Mouse (Mus musculus) MEL (cell line): ENCODE results near the gene Gabbr2. TPM values are rescaled to one million over a fixed set of nuclear protein-coding genes. Genes with fewer than 3 reads are reported as not detected.

Source experiments
- DNase-seq: peaks from one replicate; pipeline ENCODE4 v3.0.0; 2011; ENCODE audit warnings: low read depth, low spot score
- H3K27ac ChIP-seq: 2 replicates; pipeline ENCODE4 v1.5.1; 2012; ENCODE audit warnings: low read depth, mild to moderate bottlenecking, control low read depth, low read length, moderate library complexity; ENCODE audit not compliant: control insufficient read depth
- H3K27me3 ChIP-seq, 2 experiments: fragments of 150-350 bp in 1 of 2; sonication (generic) in 1 of 2; 2 replicates each; pipeline ENCODE4 v1.6.1; 2012; ENCODE audit warnings: low read length in 2 of 2, mild to moderate bottlenecking in 2 of 2, improper control_type of control experiment in 1 of 2, moderate library complexity in 1 of 2; ENCODE audit not compliant: insufficient read depth in 2 of 2, control insufficient read depth in 1 of 2
- H3K36me3 ChIP-seq, 2 experiments: 2 replicates each; pipeline ENCODE4 v1.6.1; 2012 to 2014; ENCODE audit warnings: low read length in 2 of 2, improper control_type of control experiment in 1 of 2, inconsistent platforms in 1 of 2, mild to moderate bottlenecking in 1 of 2; ENCODE audit not compliant: insufficient read depth in 2 of 2, control insufficient read depth in 1 of 2
- H3K4me1 ChIP-seq, 2 experiments: fragments of 150-350 bp in 1 of 2; sonication (generic) in 1 of 2; 2 replicates each; pipeline ENCODE4 v1.6.1; 2012; ENCODE audit warnings: low read length in 2 of 2, improper control_type of control experiment in 1 of 2, mild to moderate bottlenecking in 1 of 2; ENCODE audit not compliant: insufficient read depth in 2 of 2, control insufficient read depth in 1 of 2
- H3K4me3 ChIP-seq, 2 experiments: fragments of 150-350 bp in 1 of 2; sonication (generic) in 1 of 2; 2 replicates each; pipeline ENCODE4 v1.5.1; 2012; ENCODE audit warnings: low read depth in 2 of 2, low read length in 2 of 2, mild to moderate bottlenecking in 2 of 2, moderate library complexity in 2 of 2, control low read depth in 1 of 2, improper control_type of control experiment in 1 of 2; ENCODE audit not compliant: control insufficient read depth in 1 of 2, insufficient read depth in 1 of 2
- H3K79me2 ChIP-seq: 2 replicates; pipeline ENCODE4 v1.6.1; 2012; ENCODE audit warnings: mild to moderate bottlenecking, low read length, moderate library complexity; ENCODE audit not compliant: control insufficient read depth, poor library complexity, insufficient read depth
- H3K9ac ChIP-seq: 2 replicates; pipeline ENCODE4 v1.6.1; 2012; ENCODE audit warnings: low read depth, mild to moderate bottlenecking, control low read depth, low read length, moderate library complexity; ENCODE audit not compliant: control insufficient read depth, poor library complexity, severe bottlenecking
- H3K9me3 ChIP-seq: fragments of 150-350 bp; sonication (generic); replicated peaks from 2 replicates; pipeline ENCODE4 v1.6.1; 2012; ENCODE audit warnings: mild to moderate bottlenecking, low read length, improper control_type of control experiment, moderate library complexity; ENCODE audit not compliant: insufficient read depth
- BHLHE40 ChIP-seq: IDR thresholded peaks from 2 replicates; pipeline ENCODE4 v1.6.1; 2012; ENCODE audit warnings: low read depth, mild to moderate bottlenecking, inconsistent platforms, low read length, improper control_type of control experiment, borderline replicate concordance
- CTCF ChIP-seq, 3 experiments: IDR thresholded peaks in 2 of 3; conservative IDR thresholded peaks in 1 of 3; 2 replicates each; pipeline ENCODE4 v1.5.1; 2011 to 2012; ENCODE audit warnings: low read length in 3 of 3, low read depth in 2 of 3, mild to moderate bottlenecking in 2 of 3, improper control_type of control experiment in 1 of 3, inconsistent platforms in 1 of 3, mixed read lengths in 1 of 3, moderate library complexity in 1 of 3; ENCODE audit not compliant: control insufficient read depth in 1 of 3, insufficient read depth in 1 of 3, poor library complexity in 1 of 3, severe bottlenecking in 1 of 3
- ELF1 ChIP-seq: IDR thresholded peaks from 2 replicates; pipeline ENCODE4 v1.6.1; 2014; ENCODE audit warnings: low read depth, mild to moderate bottlenecking, inconsistent platforms, low read length, improper control_type of control experiment, moderate library complexity
- EP300 ChIP-seq, 2 experiments: IDR thresholded peaks; 2 replicates each; pipeline ENCODE4 v1.6.1; 2011; ENCODE audit warnings: improper control_type of control experiment in 2 of 2, low read length in 2 of 2, low read depth in 1 of 2, mild to moderate bottlenecking in 1 of 2
- GATA1 ChIP-seq: IDR thresholded peaks from 2 replicates; pipeline ENCODE4 v1.6.1; 2011; ENCODE audit warnings: low read depth, low read length, improper control_type of control experiment
- HCFC1 ChIP-seq: IDR thresholded peaks from 2 replicates; pipeline ENCODE4 v1.6.1; 2012; ENCODE audit warnings: low read depth, mild to moderate bottlenecking, inconsistent platforms, low read length, improper control_type of control experiment, moderate library complexity
- JUND ChIP-seq: IDR thresholded peaks from 2 replicates; pipeline ENCODE4 v1.6.1; 2011; ENCODE audit warnings: low read depth, mild to moderate bottlenecking, improper control_type of control experiment, low read length
- KAT2A ChIP-seq: conservative IDR thresholded peaks from 2 replicates; pipeline ENCODE4 v1.6.1; 2012; ENCODE audit warnings: low read depth, low read length, improper control_type of control experiment, inconsistent platforms
- MAFK ChIP-seq: IDR thresholded peaks from 2 replicates; pipeline ENCODE4 v1.6.1; 2011; ENCODE audit warnings: low read depth, mild to moderate bottlenecking, low read length, improper control_type of control experiment, borderline replicate concordance
- MAX ChIP-seq: IDR thresholded peaks from 2 replicates; pipeline ENCODE4 v1.6.1; 2011; ENCODE audit warnings: low read length, improper control_type of control experiment
- MXI1 ChIP-seq: IDR thresholded peaks from 2 replicates; pipeline ENCODE4 v1.6.1; 2011; ENCODE audit warnings: mild to moderate bottlenecking, low read depth, low read length, improper control_type of control experiment
- MYB ChIP-seq: IDR thresholded peaks from 2 replicates; pipeline ENCODE4 v1.6.1; 2011; ENCODE audit warnings: mild to moderate bottlenecking, low read depth, low read length, improper control_type of control experiment
- MYC ChIP-seq: IDR thresholded peaks from 2 replicates; pipeline ENCODE4 v1.6.1; 2011; ENCODE audit warnings: low read depth, mild to moderate bottlenecking, low read length, improper control_type of control experiment, moderate library complexity
- NRF1 ChIP-seq: IDR thresholded peaks from 2 replicates; pipeline ENCODE4 v1.6.1; 2014; ENCODE audit warnings: low read depth, mild to moderate bottlenecking, inconsistent platforms, low read length, improper control_type of control experiment, moderate library complexity; ENCODE audit not compliant: poor library complexity, insufficient read depth, severe bottlenecking
- RAD21 ChIP-seq: IDR thresholded peaks from 2 replicates; pipeline ENCODE4 v1.6.1; 2011; ENCODE audit warnings: mild to moderate bottlenecking, low read depth, low read length, improper control_type of control experiment
- SMC3 ChIP-seq: IDR thresholded peaks from 2 replicates; pipeline ENCODE4 v1.6.1; 2011; ENCODE audit warnings: low read depth, low read length, improper control_type of control experiment
- TAL1 ChIP-seq: IDR thresholded peaks from 2 replicates; pipeline ENCODE4 v1.6.1; 2012; ENCODE audit warnings: mild to moderate bottlenecking, inconsistent platforms, low read length, moderate library complexity, mixed read lengths
- TBP ChIP-seq: IDR thresholded peaks from 2 replicates; pipeline ENCODE4 v1.8.0; 2011; ENCODE audit warnings: low read depth, low read length, improper control_type of control experiment
- TCF12 ChIP-seq: IDR thresholded peaks from 2 replicates; pipeline ENCODE4 v1.6.1; 2014; ENCODE audit warnings: low read depth, mild to moderate bottlenecking, inconsistent platforms, low read length, improper control_type of control experiment, moderate library complexity
- UBTF ChIP-seq: IDR thresholded peaks from 2 replicates; pipeline ENCODE4 v1.6.1; 2012; ENCODE audit warnings: low read depth, mild to moderate bottlenecking, inconsistent platforms, low read length, improper control_type of control experiment, moderate library complexity, borderline replicate concordance; ENCODE audit not compliant: insufficient read depth
- USF1 ChIP-seq: IDR thresholded peaks from 2 replicates; pipeline ENCODE4 v1.6.1; 2014; ENCODE audit warnings: low read depth, mild to moderate bottlenecking, inconsistent platforms, low read length, improper control_type of control experiment, moderate library complexity
- USF2 ChIP-seq, 2 experiments: IDR thresholded peaks; 2 replicates each; pipeline ENCODE4 v1.6.1; 2011 to 2012; ENCODE audit warnings: improper control_type of control experiment in 2 of 2, low read length in 2 of 2, borderline replicate concordance in 1 of 2, inconsistent platforms in 1 of 2, low read depth in 1 of 2, mild to moderate bottlenecking in 1 of 2; ENCODE audit not compliant: insufficient read depth in 1 of 2
- ZC3H11A ChIP-seq: IDR thresholded peaks from 2 replicates; pipeline ENCODE4 v1.6.1; 2012; ENCODE audit warnings: low read depth, mild to moderate bottlenecking, inconsistent platforms, low read length, improper control_type of control experiment
- ZNF384 ChIP-seq: IDR thresholded peaks from 2 replicates; pipeline ENCODE4 v1.6.1; 2012; ENCODE audit warnings: low read depth, mild to moderate bottlenecking, inconsistent platforms, low read length, improper control_type of control experiment
- polyA plus RNA-seq, 2 experiments: library from polyadenylated mRNA; stranded (reverse) in 1 of 2; unstranded in 1 of 2; fragments of >175 nt in 1 of 2; fragments of >200 nt in 1 of 2; gene quantifications; 2 replicates each; pipeline versions ENCODE4 v1.2.1 to v1.2.4; 2012; ENCODE audit warnings: low replicate concordance in 2 of 2, low read depth in 1 of 2; ENCODE audit not compliant: insufficient read length in 2 of 2, insufficient read depth in 1 of 2, missing spikeins in 1 of 2
- total RNA-seq: library from RNA; depleted of rRNA; stranded (reverse); fragments of 300-350 nt; gene quantifications from 2 replicates; pipeline ENCODE4 v1.2.3, GENCODE M21; 2012

Gabbr2 gene
- total and polyA plus RNA-seq, 3 experiments, result not detected

DNA sequence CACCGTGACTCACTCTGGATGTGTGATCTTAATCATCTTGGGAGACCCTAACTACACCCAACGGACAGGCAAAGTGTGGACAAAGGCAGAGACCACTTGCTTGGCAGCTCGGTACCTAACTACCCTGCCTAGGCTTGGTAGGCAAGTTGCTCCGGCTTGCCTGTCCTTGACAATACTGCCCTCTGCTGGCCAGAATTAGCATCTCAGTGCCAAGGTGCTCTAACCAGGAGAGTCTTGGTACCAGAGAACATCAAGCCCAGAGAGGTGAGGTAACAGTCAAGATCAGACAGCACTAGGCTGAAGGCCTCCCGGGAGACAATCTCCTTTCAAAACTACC, 45.6 kb upstream of the Gabbr2 start:
- TF ChIP-seq TCF12 (no peak), CTCF (IDR thresholded peaks at IDR 0.05 in 2 of 3, conservative IDR thresholded peaks at IDR 0.05 in 1 of 3; ENCODE audit: control insufficient read depth in 1 of 3, insufficient read depth in 1 of 3, low read depth in 2 of 3, low read length in 3 of 3, poor library complexity in 1 of 3, severe bottlenecking in 1 of 3) (peak; percentile 89 to 95 (median 91)), TBP (no peak), ZC3H11A (peak; percentile 71), JUND (no peak), MXI1 (no peak), SMC3 (peak; percentile 83), RAD21 (peak; percentile 88), MAFK (no peak), BHLHE40 (no peak), TAL1 (no peak), GATA1 (no peak)
- Histone ChIP-seq H3K9me3 (no peaks in the 10 kb centered on the region), H3K4me1 (no peaks in the 10 kb centered on the region), H3K27me3 (no peaks in the 10 kb centered on the region; a peak in 1 of 4 replicates), H3K27ac (no peak overlapping the region), H3K79me2 (no peaks in the 10 kb centered on the region), H3K9ac (no peak overlapping the region), H3K36me3 (no peaks in the 10 kb centered on the region), H3K4me3 (no peak overlapping the region)
- DNase-seq, result peak; percentile 78

GRCm38 (mm10) chr4:47036486-47037320, 45.0 kb upstream of the Gabbr2 start:
- TF ChIP-seq USF2 (IDR thresholded peaks at IDR 0.05; ENCODE audit: borderline replicate concordance in 1 of 2, insufficient read depth in 1 of 2, low read depth in 1 of 2, low read length in 2 of 2) (no peak), MYC (no peak), HCFC1 (no peak), EP300 (IDR thresholded peaks at IDR 0.05; ENCODE audit: low read depth in 1 of 2, low read length in 2 of 2) (no peak), UBTF (no peak), MAX (no peak), BHLHE40 (no peak), USF1 (no peak), ELF1 (no peak), ZNF384 (no peak), MYB (no peak), NRF1 (no peak), CTCF (IDR thresholded peaks at IDR 0.05 in 2 of 3, conservative IDR thresholded peaks at IDR 0.05 in 1 of 3; ENCODE audit: control insufficient read depth in 1 of 3, insufficient read depth in 1 of 3, low read depth in 2 of 3, low read length in 3 of 3, poor library complexity in 1 of 3, severe bottlenecking in 1 of 3) (no peak), RAD21 (no peak), TCF12 (no peak), TAL1 (no peak), KAT2A (no peak)
- TF ChIP-seq, all 39 proteins: peak for 0
- Histone ChIP-seq H3K79me2 (no peaks in the 10 kb centered on the region), H3K27me3 (no peaks in the 10 kb centered on the region; a peak in 1 of 4 replicates)

More at GRCm38 (mm10) chr4:47036486-47037320, 45.0 kb upstream of the Gabbr2 start:
- Histone ChIP-seq H3K4me1 (no peaks in the 10 kb centered on the region), H3K9ac (no peak overlapping the region), H3K9me3 (no peaks in the 10 kb centered on the region), H3K4me3 (no peak overlapping the region), H3K27ac (no peak overlapping the region), H3K36me3 (no peaks in the 10 kb centered on the region)
- no peak for DNase-seq
